Mouse (Mus musculus): ENCODE data around the gene Stx3.

- TF ChIP-seq FLI1 (IDR thresholded peaks at IDR 0.05; ENCODE audit: low read length), result no peak
- TF ChIP-seq GATA1 (IDR thresholded peaks at IDR 0.05; ENCODE audit: borderline replicate concordance, low read length), result no peak
These were observed 9.0 kb downstream of the Stx3 start for GRCm38 (mm10) chr19:11810003-11810758.
